Mouse (Mus musculus) ES-Bruce4 (cell line): ENCODE results near the gene Crygd. TPM values are rescaled to one million over a fixed set of nuclear protein-coding genes. Genes with fewer than 3 reads are reported as not detected.

Source experiments
- H3K27ac ChIP-seq: 2 replicates; pipeline ENCODE4 v1.5.1; 2012; ENCODE audit warnings: low read length, inconsistent platforms; ENCODE audit not compliant: insufficient read depth
- H3K27me3 ChIP-seq: 2 replicates; pipeline ENCODE4 v1.6.1; 2012; ENCODE audit warnings: mild to moderate bottlenecking, low read length, inconsistent platforms; ENCODE audit not compliant: control insufficient read depth, poor library complexity, insufficient read depth, severe bottlenecking
- H3K36me3 ChIP-seq: 2 replicates; pipeline ENCODE4 v1.6.1; 2012; ENCODE audit warnings: inconsistent platforms, mild to moderate bottlenecking, low read length, moderate library complexity; ENCODE audit not compliant: control insufficient read depth, poor library complexity, insufficient read depth, severe bottlenecking
- H3K4me1 ChIP-seq: one replicate; pipeline ENCODE4 v1.8.1; 2011; ENCODE audit warnings: low read length; ENCODE audit not compliant: control insufficient read depth, insufficient read depth
- H3K4me3 ChIP-seq: 2 replicates; pipeline ENCODE4 v1.5.1; 2011; ENCODE audit warnings: low read depth, mild to moderate bottlenecking, low read length
- H3K9ac ChIP-seq: 2 replicates; pipeline ENCODE4 v1.6.1; 2012; ENCODE audit warnings: low read depth, mild to moderate bottlenecking, inconsistent platforms; ENCODE audit not compliant: poor library complexity, severe bottlenecking
- H3K9me3 ChIP-seq: replicated peaks from 2 replicates; pipeline ENCODE4 v1.6.1; 2012; ENCODE audit warnings: mild to moderate bottlenecking, low read length, inconsistent platforms; ENCODE audit not compliant: control insufficient read depth, poor library complexity, insufficient read depth, severe bottlenecking
- CTCF ChIP-seq: IDR thresholded peaks from one replicate; pipeline ENCODE4 v1.8.1; 2011; ENCODE audit warnings: low read depth, low read length
- EP300 ChIP-seq: IDR thresholded peaks from 2 replicates; pipeline ENCODE4 v1.6.1; 2011; ENCODE audit warnings: low read depth, low read length; ENCODE audit not compliant: insufficient read depth
- POLR2A ChIP-seq: IDR thresholded peaks from one replicate; pipeline ENCODE4 v1.8.1; 2011; ENCODE audit warnings: low read length; ENCODE audit not compliant: insufficient read depth
- polyA plus RNA-seq: library from polyadenylated mRNA; stranded (reverse); fragments of >200 nt; gene quantifications from 2 replicates; pipeline ENCODE4 v1.2.4, GENCODE M21; 2011; ENCODE audit warnings: low read depth; ENCODE audit not compliant: missing spikeins, insufficient read depth, insufficient read length

Gene Crygd
- not detected in 2 replicates for polyA plus RNA-seq

DNA sequence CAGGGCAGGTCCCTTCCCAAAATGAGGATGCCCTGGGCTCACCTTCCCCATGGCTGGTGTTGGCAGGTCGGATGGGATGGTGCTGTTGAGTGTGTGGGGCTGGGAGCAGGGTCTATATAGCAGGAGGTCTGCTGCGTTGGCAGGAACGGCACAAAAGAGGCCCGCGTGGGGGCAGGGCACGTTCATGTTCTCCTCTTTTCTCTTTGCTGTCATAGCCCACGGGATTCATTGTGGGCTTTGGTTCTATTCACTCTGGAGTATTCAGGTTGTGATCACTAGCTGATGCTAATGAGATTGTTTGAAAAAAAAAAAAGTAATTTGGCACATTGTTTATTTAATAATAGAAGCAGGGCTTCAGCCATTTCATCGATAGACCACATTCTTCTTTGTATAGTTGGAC, at the start of gene Crygd:
Crygd (minus strand) TSS at position 101 of the 400 bp plus-strand sequence.
- no peaks in the 10 kb centered on the region for H3K4me1 ChIP-seq
- H3K4me3 ChIP-seq: peak within 1 kb of the TSS; percentile 11; the same call in 1 of the 2 replicates
- TF ChIP-seq POLR2A (no peak), EP300 (no peak)
- no peaks in the 10 kb centered on the region for H3K36me3 ChIP-seq
- H3K9me3 ChIP-seq: peaks cover 20% of the 10 kb centered on the region
- no peaks in the 10 kb centered on the region for H3K27me3 ChIP-seq
- H3K9ac ChIP-seq: no peak within 1 kb of the TSS
- H3K27ac ChIP-seq: no peak within 1 kb of the TSS

DNA sequence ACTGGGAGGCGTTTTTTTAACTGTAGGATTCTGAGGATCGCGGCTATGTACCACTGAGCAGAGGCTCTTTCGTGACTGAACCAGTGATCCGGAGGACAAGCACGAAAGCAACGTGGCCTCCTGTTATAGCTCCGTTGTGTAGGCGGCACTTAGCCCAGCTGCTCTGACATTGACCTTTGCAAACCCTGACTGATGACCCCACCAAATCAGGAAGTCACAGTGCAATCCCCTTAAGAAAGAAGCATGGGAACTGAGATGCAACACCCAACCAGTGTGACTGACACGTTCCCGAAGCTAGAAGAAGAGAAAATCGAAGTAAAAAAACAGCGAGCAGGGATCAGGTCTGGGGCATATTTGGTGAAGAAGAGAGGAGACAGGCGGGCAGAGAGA, 49.5 kb upstream of the Crygd start:
- Histone ChIP-seq H3K36me3 (no peaks in the 10 kb centered on the region), H3K9me3 (no peaks in the 10 kb centered on the region), H3K4me3 (peak overlapping the region; percentile 23), H3K27ac (0 out of 2 replicates have a peak overlapping the region, but pooled peaks have one; percentile 29), H3K27me3 (no peaks in the 10 kb centered on the region), H3K4me1 (peaks cover 3% of the 10 kb centered on the region), H3K9ac (peak overlapping the region; percentile 49)
- TF ChIP-seq CTCF (no peak), EP300 (no peak), POLR2A (no peak)

DNA sequence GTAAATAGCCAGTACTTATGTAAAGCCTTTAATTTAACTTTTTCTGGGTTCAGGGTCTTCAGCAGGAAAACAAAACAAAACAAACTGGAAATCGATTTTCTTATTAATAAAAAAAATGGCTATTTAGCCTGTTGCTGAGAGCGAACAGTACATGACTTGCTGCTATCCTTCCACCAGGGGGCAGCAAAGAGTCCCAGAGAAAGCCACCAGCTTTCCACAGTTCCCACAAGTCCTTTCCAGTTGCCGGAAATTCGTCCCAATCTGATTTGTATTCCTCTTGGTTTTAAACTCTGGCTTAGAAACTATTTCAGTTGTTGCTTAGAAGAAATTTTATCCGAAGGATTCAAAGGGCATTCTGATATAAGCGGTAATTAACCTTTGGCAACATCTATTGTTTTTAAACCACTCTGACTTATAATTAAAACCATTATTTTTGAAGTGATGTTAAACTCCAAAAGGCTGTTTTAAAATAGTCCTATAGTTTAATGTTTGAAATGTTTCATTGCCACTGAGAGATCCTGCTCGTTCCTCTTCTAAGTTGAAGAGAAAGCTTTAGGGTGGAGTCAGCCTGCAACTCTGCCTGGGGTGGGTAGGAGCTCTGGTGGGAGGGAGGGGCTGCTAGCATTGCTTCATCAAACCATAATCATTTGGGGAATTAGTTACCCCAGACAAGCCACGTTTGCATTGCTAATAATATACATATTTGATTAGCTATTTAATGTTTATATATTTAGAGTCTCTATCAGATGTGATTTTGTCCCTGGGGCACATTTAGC, 49.0 kb upstream of the Crygd start:
- no peak overlapping the region for H3K27ac ChIP-seq
- H3K4me1 ChIP-seq: peaks cover 3% of the 10 kb centered on the region
- H3K36me3 ChIP-seq: no peaks in the 10 kb centered on the region
- peak; percentile 75 for TF ChIP-seq CTCF
- TF ChIP-seq POLR2A: no peak
- H3K9ac ChIP-seq: peak overlapping the region; percentile 49
- no peaks in the 10 kb centered on the region for H3K27me3 ChIP-seq
- no peak overlapping the region; the same call in 1 of the 2 replicates for H3K4me3 ChIP-seq
- H3K9me3 ChIP-seq: no peaks in the 10 kb centered on the region

DNA sequence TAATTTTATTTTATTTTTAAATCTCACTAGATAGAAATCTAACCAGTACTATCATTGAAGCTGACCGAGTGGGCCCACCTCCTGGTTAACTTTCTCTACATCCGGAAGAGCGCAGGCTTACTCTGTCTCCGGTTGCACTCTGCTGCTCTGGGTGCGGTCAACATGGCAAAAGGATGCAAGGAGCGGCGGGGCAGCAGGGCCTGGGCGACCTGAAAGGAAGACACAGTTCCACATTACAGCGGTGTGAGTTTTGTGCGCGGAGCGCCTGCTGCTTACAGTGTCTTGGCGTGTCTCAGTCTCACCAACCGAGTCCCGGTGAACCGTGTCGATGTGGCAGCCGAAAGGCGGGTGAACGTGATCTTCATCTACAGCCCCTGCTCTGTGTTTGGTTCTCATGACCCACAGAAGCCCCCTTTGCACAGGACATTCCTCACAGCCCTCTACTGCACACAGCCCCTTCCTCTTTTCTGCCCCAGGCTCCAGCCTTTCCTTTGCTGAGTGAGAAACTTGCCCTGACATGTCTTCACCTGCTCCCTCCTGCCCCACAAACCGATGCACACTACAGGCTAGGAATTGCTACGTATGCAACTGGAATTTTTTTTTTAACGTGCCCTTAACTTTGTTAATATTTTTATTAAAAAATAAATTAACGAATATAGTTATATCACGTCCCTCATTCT, 46.6 kb upstream of the Crygd start:
- Histone ChIP-seq H3K9ac (peak overlapping the region; percentile 54), H3K4me3 (peak overlapping the region; percentile 68), H3K27ac (peak overlapping the region; percentile 66), H3K27me3 (no peaks in the 10 kb centered on the region), H3K4me1 (peaks cover 3% of the 10 kb centered on the region), H3K9me3 (no peaks in the 10 kb centered on the region), H3K36me3 (no peaks in the 10 kb centered on the region)
- TF ChIP-seq EP300: peak; percentile 59
- peak; percentile 28 for TF ChIP-seq POLR2A
- no peak for TF ChIP-seq CTCF

DNA sequence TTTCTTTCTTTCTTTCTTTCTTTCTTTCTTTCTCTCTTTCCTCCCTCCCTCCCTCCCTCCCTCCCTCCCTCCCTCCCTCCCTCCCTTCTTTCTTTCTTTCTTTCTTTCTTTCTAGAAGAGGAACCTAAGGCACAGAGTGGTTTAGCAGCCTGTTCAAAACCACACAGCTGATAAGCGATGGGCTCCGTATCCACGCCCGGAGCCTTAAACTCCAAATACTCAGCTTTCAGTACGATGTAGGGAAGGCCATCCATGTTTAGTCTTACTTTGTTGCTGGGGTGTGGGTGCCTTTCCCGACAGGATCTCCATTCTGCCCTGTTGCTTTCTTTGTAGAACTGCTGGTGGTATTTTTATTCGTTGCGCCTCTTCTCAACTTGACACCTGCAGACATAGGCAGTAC, 45.9 kb upstream of the Crygd start:
- H3K27me3 ChIP-seq: no peaks in the 10 kb centered on the region
- peaks cover 3% of the 10 kb centered on the region for H3K4me1 ChIP-seq
- TF ChIP-seq POLR2A (no peak), CTCF (no peak), EP300 (no peak)
- H3K36me3 ChIP-seq: no peaks in the 10 kb centered on the region
- peak overlapping the region; percentile 68 for H3K4me3 ChIP-seq
- peak overlapping the region; percentile 66 for H3K27ac ChIP-seq
- peak overlapping the region; percentile 54 for H3K9ac ChIP-seq
- H3K9me3 ChIP-seq: no peaks in the 10 kb centered on the region

DNA sequence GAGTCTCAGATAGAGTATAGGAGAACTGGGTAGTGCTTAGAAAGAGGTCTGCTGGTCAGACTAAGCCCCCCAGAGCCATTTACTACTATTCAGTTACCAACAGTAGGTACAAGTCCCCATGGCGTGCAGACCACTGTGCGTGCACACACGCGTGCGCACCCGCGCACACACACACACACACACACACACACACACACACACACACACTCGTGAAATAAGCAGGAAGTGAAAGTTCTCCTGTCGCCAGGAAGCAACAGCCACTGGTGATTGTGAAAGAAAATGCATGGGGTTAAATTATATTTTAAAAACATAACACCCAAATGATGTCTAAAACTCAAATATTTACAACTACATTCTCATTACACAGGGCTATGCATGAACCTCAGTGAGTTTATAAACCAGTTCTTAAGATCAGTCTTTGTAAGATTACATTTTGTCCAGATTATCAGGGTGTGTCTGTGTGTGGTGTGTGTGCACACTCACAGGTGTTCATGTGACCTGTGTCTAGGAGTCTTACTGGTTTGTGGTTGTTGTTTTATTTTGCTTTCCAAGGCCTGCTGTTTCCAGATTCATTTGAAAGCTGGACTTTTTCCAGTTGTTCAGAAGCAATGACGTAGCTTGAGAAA, 44.5 kb upstream of the Crygd start:
- Histone ChIP-seq H3K27me3 (no peaks in the 10 kb centered on the region), H3K9me3 (no peaks in the 10 kb centered on the region), H3K27ac (no peak overlapping the region), H3K9ac (no peak overlapping the region), H3K4me3 (no peak overlapping the region), H3K36me3 (no peaks in the 10 kb centered on the region), H3K4me1 (peaks cover 2% of the 10 kb centered on the region)
- TF ChIP-seq EP300 (no peak), POLR2A (no peak), CTCF (no peak)
